Mouse (Mus musculus) kidney, adult 9 months (tissue): ENCODE measurements around the gene Ints1.

Experiments used
- DNase-seq: peaks from one replicate; pipeline ENCODE4 v3.0.0; 2022

Ints1 gene

DNA sequence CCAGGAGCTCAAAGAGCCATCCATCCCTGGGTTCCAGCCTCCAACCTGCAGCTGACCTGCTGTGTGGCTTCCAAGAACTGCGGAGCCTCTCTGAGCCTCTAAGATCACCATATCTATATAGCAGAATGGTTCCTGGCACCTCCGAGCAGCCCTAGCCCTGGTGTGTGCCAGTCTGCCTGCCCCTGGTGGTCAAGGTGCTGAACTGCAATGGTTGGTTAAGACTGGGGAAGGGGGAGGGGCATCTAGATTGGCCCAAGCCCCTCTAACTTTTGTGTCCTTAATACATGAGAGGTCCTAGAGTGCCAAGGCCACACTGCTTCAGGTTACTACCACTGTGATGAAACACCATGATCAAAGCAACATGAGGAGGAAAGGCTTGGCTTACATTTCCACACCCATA is 72.6 kb downstream of the Ints1 start:
- no peak for DNase-seq

DNA sequence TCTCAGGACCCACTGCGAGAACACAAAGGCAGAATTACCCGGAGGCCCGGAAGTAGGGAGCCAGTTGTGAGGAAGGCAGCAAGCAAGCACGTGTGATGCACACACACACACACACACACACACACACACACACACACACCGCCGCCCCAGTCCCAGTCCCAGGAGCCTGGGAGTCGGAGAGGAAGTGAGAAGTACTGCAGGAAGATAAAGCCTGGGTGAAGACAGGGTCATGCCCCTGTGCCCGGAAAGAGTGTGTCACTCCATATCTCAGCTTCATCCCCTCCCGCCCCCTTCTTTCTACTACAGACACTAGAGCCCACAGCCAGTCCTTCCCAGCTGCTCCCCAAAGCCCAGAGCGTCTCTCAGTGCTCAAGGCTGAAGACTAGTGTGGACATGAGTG is 73.2 kb downstream of the Ints1 start:
- DNase-seq, result no peak
